Mouse (Mus musculus) heart, embryonic 13.5 days (tissue): ENCODE data around the gene Ppp1r3f. TPM values are rescaled to one million over a fixed set of nuclear protein-coding genes. Genes with fewer than 3 reads are reported as not detected.

Experiments
- ATAC-seq: fragments of 200-750 bp; cut with Nextera tagmentation; 2 replicates; pipeline ENCODE4 v1.8.0; 2017; ENCODE audit warnings: moderate TSS enrichment; ENCODE audit not compliant: insufficient number of reproducible peaks, low FRiP score, low TSS enrichment; ENCODE audit errors: extremely low read depth
- H3K27ac ChIP-seq: fragments of 300-500 bp; sonication (generic); replicated peaks from 2 replicates; pipeline ENCODE4 v1.5.1; 2015; ENCODE audit warnings: moderate library complexity, mild to moderate bottlenecking, inconsistent platforms
- H3K27me3 ChIP-seq: fragments of 300-500 bp; sonication (generic); replicated peaks from 2 replicates; pipeline ENCODE4 v1.6.1; 2015; ENCODE audit warnings: mild to moderate bottlenecking, inconsistent platforms
- H3K36me3 ChIP-seq: fragments of 300-500 bp; sonication (generic); 2 replicates; pipeline ENCODE4 v1.6.1; 2015; ENCODE audit warnings: mild to moderate bottlenecking, inconsistent platforms
- H3K4me1 ChIP-seq: fragments of 300-500 bp; sonication (generic); 2 replicates; pipeline ENCODE4 v1.6.1; 2015; ENCODE audit warnings: inconsistent platforms
- H3K4me2 ChIP-seq: fragments of 300-500 bp; sonication (generic); 2 replicates; pipeline ENCODE4 v1.6.1; 2015; ENCODE audit warnings: inconsistent platforms, mild to moderate bottlenecking, moderate library complexity
- H3K4me3 ChIP-seq: fragments of 300-500 bp; sonication (generic); 2 replicates; pipeline ENCODE4 v1.5.1; 2015; ENCODE audit warnings: moderate library complexity, mild to moderate bottlenecking, inconsistent platforms
- H3K9ac ChIP-seq: fragments of 300-500 bp; sonication (generic); 2 replicates; pipeline ENCODE4 v1.6.1; 2015; ENCODE audit warnings: inconsistent platforms, mild to moderate bottlenecking, moderate library complexity
- H3K9me3 ChIP-seq: fragments of 300-500 bp; sonication (generic); 2 replicates; pipeline ENCODE4 v1.6.1; 2016; ENCODE audit warnings: inconsistent platforms
- WGBS: fragments of 180-500 bp; shearing (Covaris S2); methylation state at CpG from one replicate; pipeline ENCODE4 v1.1.7; 2015; ENCODE audit warnings: mixed read lengths; 5-methylcytosine and 5-hydroxymethylcytosine counted together
- polyA plus RNA-seq: library from polyadenylated mRNA; unstranded; fragments of >200 nt; fragmentation: Nextera tagmentation; extraction: Ambion mirVana; gene quantifications from 2 replicates; pipeline ENCODE4 v1.2.1, GENCODE M21; 2015

Ppp1r3f gene
- polyA plus RNA-seq, 1 experiment from 2014 or later: 1.8 TPM

- H3K9ac ChIP-seq: no peak overlapping the region
- no peak overlapping the region for H3K27ac ChIP-seq
- H3K27me3 ChIP-seq: no peaks in the 10 kb centered on the region
- no peak overlapping the region for H3K4me3 ChIP-seq
- H3K4me2 ChIP-seq: no peak overlapping the region
- H3K9me3 ChIP-seq: no peaks in the 10 kb centered on the region
- no peaks in the 10 kb centered on the region for H3K4me1 ChIP-seq
- H3K36me3 ChIP-seq: no peaks in the 10 kb centered on the region
- WGBS: 63% methylated on average over 3 of the region's 3 CpGs
- no peak for ATAC-seq
Measured at GRCm38 (mm10) chrX:7524961-7525360, 49.1 kb downstream of the Ppp1r3f start.

Other genes starting within 250 kb of the Ppp1r3f start
- 0.44 and 0.56 TPM in 2 replicates for gene Usp27x, start 198.5 kb downstream of the Ppp1r3f start, polyA plus RNA-seq
- gene Foxp3, start 639 bp downstream of the Ppp1r3f start, polyA plus RNA-seq: 0.19 TPM in 1 of 2 replicates, not detected in the other
- 18.2 and 20.0 TPM in 2 replicates for gene Ccdc22, start 31.2 kb upstream of the Ppp1r3f start, polyA plus RNA-seq
- not detected in 2 replicates for gene Cacna1f, start 32.8 kb upstream of the Ppp1r3f start, polyA plus RNA-seq
- 0.55 and 0.75 TPM in 2 replicates for gene Syp, start 64.2 kb upstream of the Ppp1r3f start, polyA plus RNA-seq
- 7.0 and 7.3 TPM in 2 replicates for gene Prickle3, start 83.0 kb upstream of the Ppp1r3f start, polyA plus RNA-seq
- 157 and 175 TPM in 2 replicates for gene Plp2, start 97.1 kb upstream of the Ppp1r3f start, polyA plus RNA-seq
- gene Magix, start 107.0 kb upstream of the Ppp1r3f start, polyA plus RNA-seq: 0.11 and 0.25 TPM in 2 replicates
- gene Gpkow, start 122.8 kb upstream of the Ppp1r3f start, polyA plus RNA-seq: 28.3 and 30.2 TPM in 2 replicates
- 25.0 and 28.7 TPM in 2 replicates for gene Wdr45, start 140.1 kb upstream of the Ppp1r3f start, polyA plus RNA-seq
- gene Gm45208, start 148.0 kb upstream of the Ppp1r3f start, polyA plus RNA-seq: 0.27 and 0.74 TPM in 2 replicates
- gene Praf2, start 154.2 kb upstream of the Ppp1r3f start, polyA plus RNA-seq: 42.4 and 42.5 TPM in 2 replicates
- 5.6 and 6.1 TPM in 2 replicates for gene Ccdc120, start 176.6 kb upstream of the Ppp1r3f start, polyA plus RNA-seq
- 16.3 and 16.9 TPM in 2 replicates for gene Tfe3, start 188.3 kb upstream of the Ppp1r3f start, polyA plus RNA-seq
- gene Gripap1, start 215.5 kb upstream of the Ppp1r3f start, polyA plus RNA-seq: 26.7 and 27.3 TPM in 2 replicates
- gene Kcnd1, start 248.0 kb upstream of the Ppp1r3f start, polyA plus RNA-seq: 0.72 and 1.2 TPM in 2 replicates